ENCODE assay signal across 15 mouse cellular contexts in the genomic region with DNA sequence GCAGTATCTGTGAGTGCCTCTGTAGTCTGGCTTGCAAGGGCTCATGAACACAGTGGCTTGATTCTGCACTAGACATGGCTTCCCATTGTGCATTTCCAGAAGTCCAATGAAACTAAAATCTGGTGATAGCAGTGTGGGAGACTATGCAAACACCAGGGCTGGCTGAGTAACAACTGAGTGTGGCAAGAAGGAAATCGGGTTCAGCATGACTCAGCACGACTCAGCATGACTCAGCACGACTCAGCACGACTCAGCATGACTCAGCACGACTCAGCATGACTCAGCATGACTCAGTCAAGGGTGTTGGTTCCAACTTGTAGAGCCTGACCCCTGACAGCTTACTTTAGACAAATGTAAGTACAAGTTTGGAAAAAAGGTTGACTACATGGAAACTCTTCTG.
A peak's percentile ranks its signal among the peaks of the same experiment; 100 is the strongest.
DNase-seq lines count a peak whose midpoint lies in the region; ATAC-seq and TF ChIP-seq lines count a peak whose summit lies in the region.
"Had no signal": no experiment of that assay in that cellular context is flagged by ENCODE, and none has a peak within 500 bp of the region (broad histone marks: within the 10 kb centered on the region; RNA-seq: fewer than 3 reads in every experiment).

No protein-coding gene starts in this region.

- dilution Hi-C loops in CH12.LX (cut with MboI; ENCODE audit: extremely low pct_ligation_motif_present, extremely low pct_unique_long_range_greater_than_20kb, low sequenced_read_pairs): no loop called here

- no peak overlapping the region for H3K9ac ChIP-seq in CH12.LX (ENCODE audit: insufficient read depth, low read depth)
- H3K9ac ChIP-seq: embryonic facial prominence, embryonic 12.5 days; liver, embryonic 13.5 days had no signal

- TF ChIP-seq CTCF in CH12.LX (conservative IDR thresholded peaks at IDR 0.05 in 1 of 2, IDR thresholded peaks at IDR 0.05 in 1 of 2; ENCODE audit: low read depth in 2 of 2, low read length in 2 of 2): no peak

- in situ Hi-C loops in CH12.LX (cut with MboI; ENCODE audit: low pct_ligation_motif_present, low pct_unique_long_range_greater_than_20kb, low sequenced_read_pairs): no loop called here

- no peak for ATAC-seq in monocyte, adult 5-6 weeks (replicated peaks; ENCODE audit: insufficient number of reproducible peaks, low FRiP score, low TSS enrichment, poor library complexity, severe bottlenecking)
- ATAC-seq in cerebellum, adult (ENCODE audit: insufficient number of reproducible peaks, low FRiP score, low TSS enrichment): no peak
- ATAC-seq: intestine, postnatal 0 days had no signal

- no peak overlapping the region for H3K4me3 ChIP-seq in CH12.LX (replicated peaks in 1 of 3; ENCODE audit: low read depth in 2 of 3, low read length in 2 of 3, poor library complexity in 1 of 3)
- H3K4me3 ChIP-seq: embryonic facial prominence, embryonic 12.5 days; heart, embryonic 10.5 days; layer of hippocampus, adult 2 months; liver, embryonic 13.5 days had no signal

- peak; percentile 47; the same call in 1 of the 2 replicates for TF ChIP-seq EP300 in CH12.LX (IDR thresholded peaks at IDR 0.05; ENCODE audit: low read length)

- H3K4me2 ChIP-seq in CH12.LX (ENCODE audit: insufficient read depth, low read depth, poor library complexity, severe bottlenecking): no peak overlapping the region
- H3K4me2 ChIP-seq: embryonic facial prominence, embryonic 12.5 days; liver, embryonic 13.5 days had no signal

- H3K27ac ChIP-seq in CH12.LX (ENCODE audit: insufficient read depth, low read depth): no peak overlapping the region
- H3K27ac ChIP-seq: embryonic facial prominence, embryonic 12.5 days; heart, embryonic 10.5 days; layer of hippocampus, adult 2 months; liver, embryonic 13.5 days had no signal

- TF ChIP-seq POLR2A in CH12.LX (IDR thresholded peaks at IDR 0.05; ENCODE audit: low read depth, low read length): no peak

- no peaks in the 10 kb centered on the region for H3K4me1 ChIP-seq in CH12.LX (ENCODE audit: control insufficient read depth in 1 of 2, insufficient read depth in 2 of 2)
- H3K4me1 ChIP-seq: embryonic facial prominence, embryonic 12.5 days; liver, embryonic 13.5 days had no signal

- no peaks in the 10 kb centered on the region for H3K79me2 ChIP-seq in CH12.LX (replicated peaks; ENCODE audit: control insufficient read depth, extremely low read depth, insufficient read depth, poor library complexity, severe bottlenecking)

- no peaks in the 10 kb centered on the region for H3K27me3 ChIP-seq in CH12.LX (replicated peaks)
- H3K27me3 ChIP-seq: embryonic facial prominence, embryonic 12.5 days; liver, embryonic 13.5 days had no signal

- H3K36me3 ChIP-seq in CH12.LX (replicated peaks in 1 of 2; ENCODE audit: control insufficient read depth in 1 of 2, insufficient read depth in 1 of 2, low read length in 1 of 2): no peaks in the 10 kb centered on the region
- H3K36me3 ChIP-seq: embryonic facial prominence, embryonic 12.5 days; heart, embryonic 10.5 days; liver, embryonic 13.5 days had no signal

- no peak for TF ChIP-seq RAD21 in CH12.LX (IDR thresholded peaks at IDR 0.05; ENCODE audit: low read depth, low read length)

- no peaks in the 10 kb centered on the region for H3K9me3 ChIP-seq in CH12.LX (replicated peaks; ENCODE audit: low read length)
- H3K9me3 ChIP-seq: embryonic facial prominence, embryonic 12.5 days; heart, embryonic 10.5 days had no signal

- DNase-seq in adrenal gland, adult 8-10 months: peak; percentile 5
- DNase-seq in adrenal gland, postnatal 4 days (ENCODE audit: low spot score in 2 of 2): no peak
- DNase-seq in CH12.LX (ENCODE audit: extremely low read depth) (peak; percentile 71), ZHBTc4 (ENCODE audit: low read depth, low spot score) (peak; percentile 29)
- DNase-seq in induced T-regulatory cell, adult 2 months (ENCODE audit: low read depth): peak; percentile 41
- DNase-seq in ovary, postnatal 14 days (ENCODE audit: low spot score): no peak
- DNase-seq: cerebellum, postnatal 10 days; liver, embryonic 13.5 days; thymus, postnatal 25 days had no signal

TF ChIP-seq in CH12.LX, 34 proteins besides CTCF, POLR2A, EP300 and RAD21:
- no peak for TF ChIP-seq NRF1 (IDR thresholded peaks at IDR 0.05; ENCODE audit: low read depth, low read length)
- peak; percentile 84 for TF ChIP-seq JUN (IDR thresholded peaks at IDR 0.05; ENCODE audit: insufficient read depth, low read depth, low read length)
- TF ChIP-seq ETS1 (conservative IDR thresholded peaks at IDR 0.05; ENCODE audit: low read depth, low read length): peak; percentile 99
- no peak for TF ChIP-seq USF1 (IDR thresholded peaks at IDR 0.05; ENCODE audit: low read depth, low read length)
- TF ChIP-seq IRF4 (IDR thresholded peaks at IDR 0.05; ENCODE audit: low read depth, low read length): no peak
- no peak for TF ChIP-seq SIN3A (IDR thresholded peaks at IDR 0.05; ENCODE audit: low read length)
- no peak for TF ChIP-seq MAX (IDR thresholded peaks at IDR 0.05; ENCODE audit: low read length)
- no peak for TF ChIP-seq MYC (IDR thresholded peaks at IDR 0.05; ENCODE audit: low read depth, low read length)
- no peak for TF ChIP-seq USF2 (conservative IDR thresholded peaks at IDR 0.05; ENCODE audit: low read depth, low read length)
- TF ChIP-seq JUND (conservative IDR thresholded peaks at IDR 0.05; ENCODE audit: low read depth, low read length): peak; percentile 61; the same call in 1 of the 2 replicates
- 0 out of 2 replicates have a peak, but pooled peaks have one; percentile 14 for TF ChIP-seq BHLHE40 (IDR thresholded peaks at IDR 0.05; ENCODE audit: low read depth, low read length)
- TF ChIP-seq POLR2AphosphoS2 (IDR thresholded peaks at IDR 0.05; ENCODE audit: low read depth, low read length): no peak
- TF ChIP-seq ELF1 (IDR thresholded peaks at IDR 0.05; ENCODE audit: low read depth, low read length): no peak
- TF ChIP-seq MAFK (IDR thresholded peaks at IDR 0.05; ENCODE audit: insufficient replicate concordance, low read length): peak; percentile 98
- TF ChIP-seq CHD2 (IDR thresholded peaks at IDR 0.05; ENCODE audit: low read length): no peak
- TF ChIP-seq HCFC1 (IDR thresholded peaks at IDR 0.05; ENCODE audit: low read depth, low read length): no peak
- TF ChIP-seq E2F4 (IDR thresholded peaks at IDR 0.05; ENCODE audit: insufficient replicate concordance, low read depth, low read length): no peak
- peak; percentile 48 for TF ChIP-seq GABPA (IDR thresholded peaks at IDR 0.05; ENCODE audit: insufficient replicate concordance, low read depth, low read length)
- TF ChIP-seq TCF12 (IDR thresholded peaks at IDR 0.05; ENCODE audit: low read depth, low read length): no peak
- no peak for TF ChIP-seq ZC3H11A (IDR thresholded peaks at IDR 0.05; ENCODE audit: low read depth, low read length)
- TF ChIP-seq MEF2A (IDR thresholded peaks at IDR 0.05; ENCODE audit: borderline replicate concordance, low read depth, low read length): no peak
- no peak for TF ChIP-seq CHD1 (IDR thresholded peaks at IDR 0.05; ENCODE audit: low read depth, low read length)
- no peak for TF ChIP-seq MAZ (IDR thresholded peaks at IDR 0.05; ENCODE audit: low read depth, low read length)
- TF ChIP-seq NELFE (IDR thresholded peaks at IDR 0.05; ENCODE audit: low read depth, low read length): no peak
- TF ChIP-seq RCOR1 (conservative IDR thresholded peaks at IDR 0.05; ENCODE audit: low read depth, low read length): no peak
- no peak for TF ChIP-seq SMC3 (IDR thresholded peaks at IDR 0.05; ENCODE audit: low read depth, low read length)
- TF ChIP-seq ZMIZ1 (IDR thresholded peaks at IDR 0.05; ENCODE audit: low read depth, low read length): no peak
TF ChIP-seq in CH12.LX: peak in this region for 6.

Comparison
In these comparisons a context has a peak if more than half of its experiments do, and no peak if none do; other contexts are left out.
1. DNase-seq: peak in adrenal gland, adult 8-10 months (single experiment), CH12.LX (single experiment), ZHBTc4 (single experiment) and induced T-regulatory cell, adult 2 months (single experiment); none in adrenal gland, postnatal 4 days (0 of 2) and ovary, postnatal 14 days (single experiment).